Mouse (Mus musculus) midbrain, embryonic 11.5 days (tissue): ENCODE measurements around the gene Ptpn22. TPM values are rescaled to one million over a fixed set of nuclear protein-coding genes. Genes with fewer than 3 reads are reported as not detected.

Experiments used
- ATAC-seq: fragments of 200-750 bp; cut with Nextera tagmentation; 2 replicates; pipeline ENCODE4 v1.8.0; 2017; ENCODE audit warnings: moderate TSS enrichment, moderate library complexity; ENCODE audit not compliant: low FRiP score
- DNase-seq: peaks from one replicate; pipeline ENCODE4 v3.0.0; 2015; ENCODE audit warnings: low spot score; ENCODE audit errors: missing footprints
- H3K27ac ChIP-seq: fragments of 300-500 bp; sonication (generic); 2 replicates; pipeline ENCODE4 v1.5.1; 2014; ENCODE audit warnings: low read depth, low read length
- H3K27me3 ChIP-seq: fragments of 300-500 bp; sonication (generic); 2 replicates; pipeline ENCODE4 v1.6.1; 2014; ENCODE audit warnings: mild to moderate bottlenecking, low read length, moderate library complexity, mixed read lengths; ENCODE audit not compliant: control insufficient read depth, insufficient read depth
- H3K36me3 ChIP-seq: fragments of 300-500 bp; sonication (generic); 2 replicates; pipeline ENCODE4 v1.6.1; 2014; ENCODE audit warnings: mild to moderate bottlenecking, low read length, moderate library complexity, mixed read lengths; ENCODE audit not compliant: control insufficient read depth, insufficient read depth
- H3K4me1 ChIP-seq: fragments of 300-500 bp; sonication (generic); 2 replicates; pipeline ENCODE4 v1.6.1; 2014; ENCODE audit warnings: low read length; ENCODE audit not compliant: control insufficient read depth, insufficient read depth
- H3K4me2 ChIP-seq: fragments of 300-500 bp; sonication (generic); 2 replicates; pipeline ENCODE4 v1.6.1; 2014; ENCODE audit warnings: mild to moderate bottlenecking, moderate library complexity
- H3K4me3 ChIP-seq: fragments of 300-500 bp; sonication (generic); 2 replicates; pipeline ENCODE4 v1.5.1; 2014; ENCODE audit warnings: low read depth, low read length
- H3K9ac ChIP-seq: fragments of 300-500 bp; sonication (generic); 2 replicates; pipeline ENCODE4 v1.6.1; 2014; ENCODE audit warnings: low read length
- H3K9me3 ChIP-seq: fragments of 300-500 bp; sonication (generic); 2 replicates; pipeline ENCODE4 v1.6.1; 2016; ENCODE audit warnings: low read length; ENCODE audit not compliant: control insufficient read depth
- WGBS: fragments of 180-500 bp; shearing (Covaris S2); extraction: QIAGEN DNeasy Blood & Tissue Kit; methylation state at CpG from one replicate; pipeline ENCODE4 v1.1.7; 2014; 5-methylcytosine and 5-hydroxymethylcytosine counted together
- polyA plus RNA-seq: library from polyadenylated mRNA; unstranded; fragments of >200 nt; fragmentation: Nextera tagmentation; extraction: Ambion mirVana; gene quantifications from 2 replicates; pipeline ENCODE4 v1.2.1, GENCODE M21; 2014

The Ptpn22 gene
- polyA plus RNA-seq, 1 experiment from 2014 or later: 0.23 TPM

- Histone ChIP-seq H3K27me3 (no peaks in the 10 kb centered on the region), H3K4me3 (no peak overlapping the region), H3K4me2 (no peak overlapping the region), H3K9me3 (no peaks in the 10 kb centered on the region), H3K27ac (no peak overlapping the region), H3K36me3 (no peaks in the 10 kb centered on the region), H3K4me1 (no peaks in the 10 kb centered on the region), H3K9ac (no peak overlapping the region)
- no peak for DNase-seq
- ATAC-seq: no peak
- WGBS: 88% methylated on average over 4 of the region's 4 CpGs
These were observed 8.4 kb downstream of the Ptpn22 start for GRCm38 (mm10) chr3:103868008-103868407.

GRCm38 (mm10) chr3:103872663-103873098 is 13.1 kb downstream of the Ptpn22 start:
- no peaks in the 10 kb centered on the region for H3K36me3 ChIP-seq
- ATAC-seq: no peak
- H3K27me3 ChIP-seq: no peaks in the 10 kb centered on the region
- DNase-seq: peak; percentile 23
- H3K9ac ChIP-seq: no peak overlapping the region
- H3K27ac ChIP-seq: no peak overlapping the region
- H3K4me2 ChIP-seq: no peak overlapping the region
- H3K4me1 ChIP-seq: no peaks in the 10 kb centered on the region
- no peaks in the 10 kb centered on the region for H3K9me3 ChIP-seq
- WGBS: 73% methylated on average over 3 of the region's 3 CpGs
- no peak overlapping the region for H3K4me3 ChIP-seq

- no peak for DNase-seq
- no peak for ATAC-seq
- no peak overlapping the region for H3K9ac ChIP-seq
- H3K9me3 ChIP-seq: no peaks in the 10 kb centered on the region
- H3K4me3 ChIP-seq: no peak overlapping the region
- H3K4me1 ChIP-seq: no peaks in the 10 kb centered on the region
- H3K27me3 ChIP-seq: no peaks in the 10 kb centered on the region
- no peak overlapping the region for H3K4me2 ChIP-seq
- H3K36me3 ChIP-seq: no peaks in the 10 kb centered on the region
- H3K27ac ChIP-seq: no peak overlapping the region
- WGBS: 70% methylated on average over 7 of the region's 7 CpGs
These were observed 14.7 kb downstream of the Ptpn22 start for GRCm38 (mm10) chr3:103874329-103874728.

GRCm38 (mm10) chr3:103885946-103886345 is 26.4 kb downstream of the Ptpn22 start:
- no peak overlapping the region for H3K4me2 ChIP-seq
- no peak overlapping the region for H3K4me3 ChIP-seq
- H3K9me3 ChIP-seq: no peaks in the 10 kb centered on the region
- 82% methylated on average over 11 of the region's 11 CpGs for WGBS
- ATAC-seq (no peak), DNase-seq (no peak)
- no peaks in the 10 kb centered on the region for H3K27me3 ChIP-seq
- H3K36me3 ChIP-seq: no peaks in the 10 kb centered on the region
- no peak overlapping the region for H3K27ac ChIP-seq
- H3K4me1 ChIP-seq: no peaks in the 10 kb centered on the region
- H3K9ac ChIP-seq: no peak overlapping the region

- H3K9ac ChIP-seq: no peak overlapping the region
- DNase-seq: peak; percentile 89
- H3K27ac ChIP-seq: no peak overlapping the region
- no peaks in the 10 kb centered on the region for H3K27me3 ChIP-seq
- 41% methylated on average over 3 of the region's 3 CpGs for WGBS
- H3K4me2 ChIP-seq: no peak overlapping the region
- no peaks in the 10 kb centered on the region for H3K9me3 ChIP-seq
- H3K4me1 ChIP-seq: no peaks in the 10 kb centered on the region
- H3K4me3 ChIP-seq: no peak overlapping the region
- no peaks in the 10 kb centered on the region for H3K36me3 ChIP-seq
- ATAC-seq: no peak
These were observed 28.0 kb downstream of the Ptpn22 start for GRCm38 (mm10) chr3:103887581-103887980.

GRCm38 (mm10) chr3:103893374-103893773 is 33.8 kb downstream of the Ptpn22 start:
- Histone ChIP-seq H3K4me1 (no peaks in the 10 kb centered on the region), H3K9me3 (no peaks in the 10 kb centered on the region), H3K4me2 (no peak overlapping the region), H3K9ac (no peak overlapping the region), H3K27ac (no peak overlapping the region), H3K36me3 (no peaks in the 10 kb centered on the region), H3K27me3 (no peaks in the 10 kb centered on the region), H3K4me3 (no peak overlapping the region)
- no peak for DNase-seq
- no peak for ATAC-seq
- WGBS: 90% methylated on average over 3 of the region's 3 CpGs

- Histone ChIP-seq H3K4me1 (no peaks in the 10 kb centered on the region), H3K36me3 (no peaks in the 10 kb centered on the region), H3K9ac (no peak overlapping the region), H3K27me3 (no peaks in the 10 kb centered on the region), H3K27ac (no peak overlapping the region), H3K4me2 (no peak overlapping the region), H3K9me3 (no peaks in the 10 kb centered on the region), H3K4me3 (no peak overlapping the region)
- no peak for ATAC-seq
- DNase-seq: no peak
- 79% methylated on average over 1 of the region's 1 CpGs for WGBS
These were observed 45.1 kb downstream of the Ptpn22 start for GRCm38 (mm10) chr3:103904705-103905104.

GRCm38 (mm10) chr3:103907335-103908030 is 47.9 kb downstream of the Ptpn22 start:
- 79% methylated on average over 5 of the region's 5 CpGs for WGBS
- H3K36me3 ChIP-seq: no peaks in the 10 kb centered on the region
- H3K27me3 ChIP-seq: no peaks in the 10 kb centered on the region
- H3K9ac ChIP-seq: no peak overlapping the region
- no peak overlapping the region for H3K4me2 ChIP-seq
- no peaks in the 10 kb centered on the region for H3K4me1 ChIP-seq
- H3K9me3 ChIP-seq: no peaks in the 10 kb centered on the region
- H3K4me3 ChIP-seq: no peak overlapping the region
- ATAC-seq (no peak), DNase-seq (no peak)
- H3K27ac ChIP-seq: no peak overlapping the region

GRCm38 (mm10) chr3:103908781-103909180 is 49.2 kb downstream of the Ptpn22 start:
- H3K36me3 ChIP-seq: no peaks in the 10 kb centered on the region
- H3K27ac ChIP-seq: no peak overlapping the region
- H3K4me1 ChIP-seq: no peaks in the 10 kb centered on the region
- no peak overlapping the region for H3K4me3 ChIP-seq
- WGBS: 75% methylated on average over 2 of the region's 2 CpGs
- H3K9ac ChIP-seq: no peak overlapping the region
- H3K27me3 ChIP-seq: no peaks in the 10 kb centered on the region
- DNase-seq (no peak), ATAC-seq (no peak)
- no peak overlapping the region for H3K4me2 ChIP-seq
- H3K9me3 ChIP-seq: no peaks in the 10 kb centered on the region
